Mouse (Mus musculus): ENCODE results near the gene Wdhd1.

DNA sequence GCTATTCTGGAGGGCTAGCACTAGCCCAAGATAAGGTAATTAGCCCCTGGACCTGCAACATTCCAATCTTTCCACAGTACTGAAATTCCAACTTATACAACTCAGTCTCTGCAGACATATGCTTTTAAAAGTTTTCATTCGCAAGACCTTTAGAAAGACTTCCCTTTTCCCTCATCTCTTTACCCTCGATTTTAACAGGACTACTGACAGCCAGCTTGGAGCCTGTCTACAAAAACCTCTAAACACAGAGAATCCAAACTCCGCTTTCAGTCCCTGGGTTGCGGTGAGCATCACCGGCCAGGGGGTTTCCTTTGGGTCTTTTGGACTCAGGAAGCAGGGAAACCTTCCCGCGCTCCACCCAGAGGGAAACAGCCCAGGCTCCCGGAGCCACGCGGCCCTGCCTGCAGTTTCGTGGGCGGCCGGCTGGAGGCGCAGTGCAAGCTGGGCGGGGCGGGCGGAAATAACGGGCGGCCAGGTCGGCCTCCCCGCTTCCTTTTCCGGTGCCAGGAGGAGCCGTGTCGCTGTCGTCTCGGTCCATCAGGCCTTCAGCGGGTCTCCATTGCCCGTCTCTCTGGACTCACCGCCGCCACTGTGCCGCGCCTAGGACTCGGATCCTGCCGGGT lies 21.2 kb upstream of the Wdhd1 start, which contains the start of gene Mapk1ip1l:
- peak; percentile 88 for TF ChIP-seq HCFC1 (IDR thresholded peaks at IDR 0.05; ENCODE audit: low read depth, low read length)
- peak; percentile 57 to 91 (median 78); a peak in 5 of 6 replicates for TF ChIP-seq CTCF (IDR thresholded peaks at IDR 0.05 in 2 of 3, conservative IDR thresholded peaks at IDR 0.05 in 1 of 3; ENCODE audit: control insufficient read depth in 1 of 3, insufficient read depth in 1 of 3, low read depth in 2 of 3, low read length in 3 of 3, poor library complexity in 1 of 3, severe bottlenecking in 1 of 3)
- peak; percentile 82 for TF ChIP-seq ELF1 (IDR thresholded peaks at IDR 0.05; ENCODE audit: low read depth, low read length)
- TF ChIP-seq MYC (IDR thresholded peaks at IDR 0.05; ENCODE audit: low read depth, low read length) = peak; percentile 72; the same call in 1 of the 2 replicates
- peak; percentile 83 to 92 for TF ChIP-seq POLR2A (IDR thresholded peaks at IDR 0.05; ENCODE audit: control insufficient read depth in 1 of 2, insufficient read depth in 1 of 2, low read depth in 1 of 2, low read length in 2 of 2, poor library complexity in 1 of 2)
- peak; percentile 57 for TF ChIP-seq TCF12 (IDR thresholded peaks at IDR 0.05; ENCODE audit: low read depth, low read length)
- TF ChIP-seq ZKSCAN1 (IDR thresholded peaks at IDR 0.05; ENCODE audit: low read depth, low read length) = no peak
- TF ChIP-seq RAD21 (IDR thresholded peaks at IDR 0.05; ENCODE audit: low read depth, low read length) = no peak
- peak; percentile 85 for TF ChIP-seq MAX (IDR thresholded peaks at IDR 0.05; ENCODE audit: low read length)
